ENCODE assay signal across 26 mouse cellular contexts in the genomic region with DNA sequence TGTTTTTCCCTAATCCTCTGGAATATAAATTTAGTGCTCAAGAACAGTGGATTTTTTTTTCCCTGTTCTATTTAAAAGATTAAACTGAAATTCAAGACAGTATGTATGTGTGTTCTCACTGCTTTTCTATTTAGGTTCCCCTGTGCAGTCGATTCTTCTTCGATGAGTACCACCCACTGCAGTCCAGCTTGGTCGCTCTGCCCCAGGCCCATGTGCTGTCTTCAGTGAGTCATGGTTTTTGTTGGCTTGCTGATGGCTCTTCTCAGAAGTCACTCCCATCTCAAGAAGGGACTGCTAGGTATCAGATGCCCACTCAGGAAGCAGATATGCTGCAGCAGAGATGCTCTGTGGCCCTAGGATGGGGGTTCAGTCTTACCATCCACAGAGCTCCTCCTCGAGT.
A peak's percentile ranks its signal among the peaks of the same experiment; 100 is the strongest.
DNase-seq lines count a peak whose midpoint lies in the region; ATAC-seq and TF ChIP-seq lines count a peak whose summit lies in the region.
"Had no signal": no experiment of that assay in that cellular context is flagged by ENCODE, and none has a peak within 500 bp of the region (broad histone marks: within the 10 kb centered on the region; RNA-seq: fewer than 3 reads in every experiment).

No protein-coding gene starts in this region.

- intact Hi-C loops in left cerebral cortex, adult 2 months (cut with DNase I) = loop anchor here (2.0 to 5.0 kb wide), 2 partner anchors 42 to 96 kb away; partner anchors contain the start of gene Igf1r

- H3K4me1 ChIP-seq in embryonic facial prominence, embryonic 14.5 days (ENCODE audit: control insufficient read depth, insufficient read depth, low read length) = peaks cover 11% of the 10 kb centered on the region

- ATAC-seq in embryonic facial prominence, embryonic 14.5 days (ENCODE audit: low read depth) = no peak
- ATAC-seq: activated CD4-positive, CD25-positive, alpha-beta regulatory T cell, adult 4 months; forebrain, embryonic 14.5 days; midbrain, embryonic 16.5 days had no signal

- H3K27ac ChIP-seq in left cerebral cortex, adult 2 months = peak overlapping the region; percentile 61
- H3K27ac ChIP-seq in embryonic facial prominence, embryonic 14.5 days (replicated peaks; ENCODE audit: low read depth, low read length) = peak overlapping the region; percentile 6; the same call in 1 of the 2 replicates
- H3K27ac ChIP-seq: hindbrain, embryonic 12.5 days had no signal

- no peak for DNase-seq in left cerebral cortex, adult 2 months (ENCODE audit: extremely low spot score in 1 of 2, low spot score in 2 of 2)
- DNase-seq in left cerebral cortex, adult 11 months (ENCODE audit: low spot score) = no peak
- DNase-seq in 3134 (ENCODE audit: extremely low read depth, insufficient read length, low spot score) (peak; percentile 41), NIH3T3 (ENCODE audit: low read depth) (peak; percentile 52)
- DNase-seq in embryonic facial prominence, embryonic 14.5 days (ENCODE audit: low spot score) = no peak
- no peak for DNase-seq in thymus, postnatal 10 days (ENCODE audit: low spot score in 2 of 2)
- DNase-seq in kidney, postnatal 14 days = no peak
- DNase-seq: adrenal gland, postnatal 14 days; cerebellum, adult 11 months; cerebellum, postnatal 10 days; gastrocnemius, postnatal 10 days; heart, adult 11 months; heart, postnatal 14 days; kidney, adult 8-10 months; kidney, postnatal 4 days; lung, adult 2 months; lung, postnatal 4 days; retina, postnatal 1 day; thymus, adult 18-20 months had no signal

- no peak overlapping the region for H3K9ac ChIP-seq in embryonic facial prominence, embryonic 14.5 days (ENCODE audit: low read depth, low read length)
- H3K9ac ChIP-seq: heart, embryonic 12.5 days; hindbrain, embryonic 12.5 days had no signal

- H3K4me3 ChIP-seq in left cerebral cortex, adult 2 months = no peak overlapping the region
- no peak overlapping the region for H3K4me3 ChIP-seq in embryonic facial prominence, embryonic 14.5 days (ENCODE audit: low read depth, low read length)
- H3K4me3 ChIP-seq: erythroblast, embryonic 14.5 days; heart, embryonic 12.5 days; hindbrain, embryonic 12.5 days had no signal

- 70% methylated on average over 4 of the region's 4 CpGs for WGBS in embryonic facial prominence, embryonic 14.5 days

- no peak for TF ChIP-seq CTCF in left cerebral cortex, adult 2 months (IDR thresholded peaks at IDR 0.05)

- H3K36me3 ChIP-seq in embryonic facial prominence, embryonic 14.5 days (ENCODE audit: control insufficient read depth, insufficient read depth, low read length) = no peaks in the 10 kb centered on the region
- H3K36me3 ChIP-seq: heart, embryonic 12.5 days; hindbrain, embryonic 12.5 days had no signal

- no peaks in the 10 kb centered on the region for H3K27me3 ChIP-seq in embryonic facial prominence, embryonic 14.5 days (replicated peaks; ENCODE audit: control insufficient read depth, insufficient read depth, low read length)
- H3K27me3 ChIP-seq: heart, embryonic 12.5 days; hindbrain, embryonic 12.5 days had no signal

- no peak overlapping the region for H3K4me2 ChIP-seq in embryonic facial prominence, embryonic 14.5 days (ENCODE audit: low read depth, low read length)
- H3K4me2 ChIP-seq: heart, embryonic 12.5 days; hindbrain, embryonic 12.5 days; liver, embryonic 11.5 days had no signal

- no peaks in the 10 kb centered on the region for H3K9me3 ChIP-seq in embryonic facial prominence, embryonic 14.5 days (ENCODE audit: control insufficient read depth, low read length)
- H3K9me3 ChIP-seq: heart, embryonic 12.5 days; hindbrain, embryonic 12.5 days had no signal

Comparison
In these comparisons a context has a peak if more than half of its experiments do, and no peak if none do; other contexts are left out.
1. DNase-seq: peak in 3134 (single experiment) and NIH3T3 (single experiment); none in left cerebral cortex, adult 2 months (0 of 2), left cerebral cortex, adult 11 months (single experiment), embryonic facial prominence, embryonic 14.5 days (single experiment), thymus, postnatal 10 days (0 of 2) and kidney, postnatal 14 days (single experiment).